Mouse (Mus musculus) CH12.LX (cell line): ENCODE measurements around the gene Pik3ip1. TPM values are rescaled to one million over a fixed set of nuclear protein-coding genes. Genes with fewer than 3 reads are reported as not detected.

Experiments used
- DNase-seq: peaks from one replicate; pipeline ENCODE4 v3.0.0-alpha.2; 2013; ENCODE audit errors: extremely low read depth
- H3K27ac ChIP-seq: 2 replicates; pipeline ENCODE4 v1.5.1; 2012; ENCODE audit warnings: low read depth, mild to moderate bottlenecking, control low read depth, moderate library complexity; ENCODE audit not compliant: insufficient read depth
- H3K27me3 ChIP-seq: replicated peaks from 2 replicates; pipeline ENCODE3; 2012; ENCODE audit warnings: inconsistent platforms
- H3K36me3 ChIP-seq, 2 experiments: replicated peaks in 1 of 2; 2 replicates each; pipeline versions ENCODE3 to v1.6.1; 2012; ENCODE audit warnings: inconsistent platforms in 1 of 2, low read length in 1 of 2, mild to moderate bottlenecking in 1 of 2, mixed read lengths in 1 of 2, moderate library complexity in 1 of 2; ENCODE audit not compliant: control insufficient read depth in 1 of 2, insufficient read depth in 1 of 2
- H3K4me1 ChIP-seq, 2 experiments: 2 replicates each; pipeline ENCODE4 v1.6.1; 2012; ENCODE audit warnings: inconsistent platforms in 1 of 2, moderate library complexity in 1 of 2; ENCODE audit not compliant: insufficient read depth in 2 of 2, control insufficient read depth in 1 of 2
- H3K4me2 ChIP-seq: 2 replicates; pipeline ENCODE4 v1.6.1; 2012; ENCODE audit warnings: low read depth, mild to moderate bottlenecking, control low read depth; ENCODE audit not compliant: poor library complexity, insufficient read depth, severe bottlenecking
- H3K4me3 ChIP-seq, 3 experiments: fragments of 150-350 bp in 1 of 3; sonication (generic) in 1 of 3; replicated peaks in 1 of 3; 2 replicates each; pipeline versions ENCODE3 to v1.5.1; 2011 to 2012; ENCODE audit warnings: low read depth in 2 of 3, low read length in 2 of 3, mild to moderate bottlenecking in 2 of 3, moderate library complexity in 2 of 3, control low read depth in 1 of 3, improper control_type of control experiment in 1 of 3, inconsistent platforms in 1 of 3, mixed read lengths in 1 of 3; ENCODE audit not compliant: poor library complexity in 1 of 3
- H3K79me2 ChIP-seq: replicated peaks from 2 replicates; pipeline ENCODE4 v1.6.1; 2012; ENCODE audit warnings: mild to moderate bottlenecking, moderate library complexity; ENCODE audit not compliant: control insufficient read depth, poor library complexity, insufficient read depth, severe bottlenecking; ENCODE audit errors: extremely low read depth
- H3K9ac ChIP-seq: 2 replicates; pipeline ENCODE4 v1.6.1; 2012; ENCODE audit warnings: low read depth, mild to moderate bottlenecking, control low read depth, moderate library complexity; ENCODE audit not compliant: insufficient read depth
- H3K9me3 ChIP-seq: replicated peaks from 2 replicates; pipeline ENCODE3; 2012; ENCODE audit warnings: low read length, inconsistent platforms, mixed read lengths
- CHD1 ChIP-seq: IDR thresholded peaks from 2 replicates; pipeline ENCODE4 v1.6.1; 2012; ENCODE audit warnings: low read depth, low read length, improper control_type of control experiment, inconsistent platforms
- CHD2 ChIP-seq: IDR thresholded peaks from 2 replicates; pipeline ENCODE4 v1.6.1; 2011; ENCODE audit warnings: low read length, improper control_type of control experiment
- CTCF ChIP-seq, 2 experiments: IDR thresholded peaks in 1 of 2; conservative IDR thresholded peaks in 1 of 2; 2 replicates each; pipeline ENCODE4 v1.5.1; 2011 to 2012; ENCODE audit warnings: low read depth in 2 of 2, low read length in 2 of 2, improper control_type of control experiment in 1 of 2, inconsistent platforms in 1 of 2, mild to moderate bottlenecking in 1 of 2, moderate library complexity in 1 of 2
- E2F4 ChIP-seq: IDR thresholded peaks from 2 replicates; pipeline ENCODE4 v1.6.1; 2011; ENCODE audit warnings: low read depth, low read length, improper control_type of control experiment; ENCODE audit not compliant: insufficient replicate concordance
- HCFC1 ChIP-seq: IDR thresholded peaks from 2 replicates; pipeline ENCODE4 v1.6.1; 2012; ENCODE audit warnings: low read depth, mild to moderate bottlenecking, inconsistent platforms, low read length, improper control_type of control experiment
- JUND ChIP-seq: conservative IDR thresholded peaks from 2 replicates; pipeline ENCODE4 v1.6.1; 2011; ENCODE audit warnings: low read depth, low read length, improper control_type of control experiment
- MAX ChIP-seq: IDR thresholded peaks from 2 replicates; pipeline ENCODE4 v1.6.1; 2011; ENCODE audit warnings: low read length, improper control_type of control experiment
- MAZ ChIP-seq: IDR thresholded peaks from 2 replicates; pipeline ENCODE4 v1.6.1; 2012; ENCODE audit warnings: low read depth, mild to moderate bottlenecking, inconsistent platforms, low read length, improper control_type of control experiment, moderate library complexity
- MXI1 ChIP-seq: IDR thresholded peaks from 2 replicates; pipeline ENCODE4 v1.6.1; 2011; ENCODE audit warnings: mild to moderate bottlenecking, low read depth, low read length, improper control_type of control experiment
- NELFE ChIP-seq: IDR thresholded peaks from 2 replicates; pipeline ENCODE4 v1.6.1; 2011; ENCODE audit warnings: low read depth, low read length, improper control_type of control experiment
- NRF1 ChIP-seq: IDR thresholded peaks from 2 replicates; pipeline ENCODE4 v1.6.1; 2014; ENCODE audit warnings: low read depth, mild to moderate bottlenecking, inconsistent platforms, low read length, improper control_type of control experiment, moderate library complexity
- POLR2A ChIP-seq: IDR thresholded peaks from 2 replicates; pipeline ENCODE4 v1.6.1; 2011; ENCODE audit warnings: low read depth, mild to moderate bottlenecking, improper control_type of control experiment, low read length
- RAD21 ChIP-seq: IDR thresholded peaks from 2 replicates; pipeline ENCODE4 v1.6.1; 2011; ENCODE audit warnings: low read depth, mild to moderate bottlenecking, low read length, improper control_type of control experiment, moderate library complexity
- SMC3 ChIP-seq: IDR thresholded peaks from 2 replicates; pipeline ENCODE4 v1.6.1; 2011; ENCODE audit warnings: low read depth, low read length, improper control_type of control experiment
- TBP ChIP-seq: conservative IDR thresholded peaks from 2 replicates; pipeline ENCODE4 v1.6.1; 2011; ENCODE audit warnings: low read depth, low read length, improper control_type of control experiment
- TCF12 ChIP-seq: IDR thresholded peaks from 2 replicates; pipeline ENCODE4 v1.6.1; 2014; ENCODE audit warnings: low read depth, mild to moderate bottlenecking, inconsistent platforms, low read length, improper control_type of control experiment
- USF1 ChIP-seq: IDR thresholded peaks from 2 replicates; pipeline ENCODE4 v1.6.1; 2014; ENCODE audit warnings: low read depth, mild to moderate bottlenecking, inconsistent platforms, low read length, improper control_type of control experiment
- ZC3H11A ChIP-seq: IDR thresholded peaks from 2 replicates; pipeline ENCODE4 v1.6.1; 2012; ENCODE audit warnings: low read depth, mild to moderate bottlenecking, inconsistent platforms, low read length, improper control_type of control experiment
- ZKSCAN1 ChIP-seq: IDR thresholded peaks from 2 replicates; pipeline ENCODE4 v1.6.1; 2012; ENCODE audit warnings: low read depth, inconsistent platforms, low read length, improper control_type of control experiment, borderline replicate concordance
- dilution Hi-C: fragments of 300-500 bp; cut with MboI; formaldehyde crosslinking; loops from 2 replicates; pipeline ENCODE4 v1.14.3; 2020; ENCODE audit warnings: low sequenced_read_pairs; ENCODE audit not compliant: extremely low pct_unique_long_range_greater_than_20kb, extremely low pct_ligation_motif_present
- in situ Hi-C: fragments of 300-500 bp; cut with MboI; formaldehyde crosslinking; loops from 3 replicates; pipeline ENCODE4 v1.14.3; 2019; ENCODE audit warnings: low sequenced_read_pairs, low pct_ligation_motif_present, low pct_unique_long_range_greater_than_20kb, mixed read lengths
- polyA plus RNA-seq: library from polyadenylated mRNA; unstranded; fragments of >175 nt; gene quantifications from 2 replicates; pipeline ENCODE4 v1.2.1, GENCODE M21; 2012; ENCODE audit warnings: low read depth; ENCODE audit not compliant: insufficient read length
- total RNA-seq, 2 experiments: library from RNA; depleted of rRNA; stranded (reverse); fragments of 300-350 nt in 1 of 2; fragments of >200 nt in 1 of 2; gene quantifications; 2 replicates each; pipeline ENCODE4 v1.2.3; 2012 to 2014

Gene Pik3ip1
- total and polyA plus RNA-seq, 3 experiments = 0.39 to 2.6 (median 1.3) TPM

GRCm38 (mm10) chr11:3352131-3352530 lies 21.9 kb downstream of the Pik3ip1 start:
- H3K4me1 ChIP-seq = peaks cover 0 to 36% of the 10 kb centered on the region in 2 experiments; a peak in 2 of 4 replicates
- H3K4me3 ChIP-seq = no peak overlapping the region
- in situ Hi-C loops = no loop called here
- H3K9ac ChIP-seq = no peak overlapping the region
- DNase-seq = no peak
- TF ChIP-seq POLR2A (no peak), CHD1 (no peak), NELFE (no peak), MAZ (no peak), ZKSCAN1 (no peak), NRF1 (no peak), TBP (no peak), RAD21 (no peak), ZC3H11A (no peak), MAX (no peak), HCFC1 (no peak), JUND (no peak), TCF12 (no peak), CHD2 (no peak), USF1 (no peak), E2F4 (no peak), MXI1 (no peak)
- TF ChIP-seq, all 38 proteins: peak for 0
- no peaks in the 10 kb centered on the region for H3K79me2 ChIP-seq
- no peaks in the 10 kb centered on the region for H3K27me3 ChIP-seq
- H3K27ac ChIP-seq = no peak overlapping the region
- H3K4me2 ChIP-seq = no peak overlapping the region
- dilution Hi-C loops = no loop called here
- peaks cover 64 to 88% of the 10 kb centered on the region in 2 experiments for H3K36me3 ChIP-seq
- peaks cover 3% of the 10 kb centered on the region for H3K9me3 ChIP-seq

- in situ Hi-C loops (no loop called here), dilution Hi-C loops (no loop called here)
- Histone ChIP-seq H3K4me1 (peaks cover 0 to 27% of the 10 kb centered on the region in 2 experiments; a peak in 2 of 4 replicates), H3K9me3 (peaks cover 3% of the 10 kb centered on the region), H3K27me3 (no peaks in the 10 kb centered on the region), H3K36me3 (peaks cover 68 to 86% of the 10 kb centered on the region in 2 experiments), H3K4me3 (no peak overlapping the region), H3K79me2 (no peaks in the 10 kb centered on the region), H3K27ac (no peak overlapping the region), H3K9ac (no peak overlapping the region), H3K4me2 (no peak overlapping the region)
- no peak for DNase-seq
- TF ChIP-seq E2F4 (no peak), RAD21 (peak; percentile 20), SMC3 (peak; percentile 13; the same call in 1 of the 2 replicates), CTCF (conservative IDR thresholded peaks at IDR 0.05 in 1 of 2, IDR thresholded peaks at IDR 0.05 in 1 of 2; ENCODE audit: low read depth in 2 of 2, low read length in 2 of 2) (peak in 1 of 2 experiments; percentile 37; a peak in 2 of 4 replicates)
Measured at GRCm38 (mm10) chr11:3352990-3353585, 22.9 kb downstream of the Pik3ip1 start.
